Mouse (Mus musculus) cerebellum, adult 2 months (tissue): ENCODE results near the gene Abcb11. TPM values are rescaled to one million over a fixed set of nuclear protein-coding genes. Genes with fewer than 3 reads are reported as not detected.
A peak's percentile ranks its signal among the peaks of the same experiment; 100 is the strongest.
"Not testable (repeated sequence)": the region's sequence is repeated elsewhere in the genome, so short reads cannot be mapped to it uniquely, and the experiment has no call there.

ENCODE experiments used
- DNase-seq, 2 experiments: peaks; one replicate each; pipeline ENCODE4 v3.0.0; 2021
- H3K27ac ChIP-seq: fragments of 200-500 bp; 2 replicates; pipeline ENCODE4 v1.5.1; 2012; ENCODE audit warnings: low read length, control low read depth, inconsistent platforms; ENCODE audit not compliant: insufficient read depth
- H3K27me3 ChIP-seq: fragments of 200-500 bp; 2 replicates; pipeline ENCODE4 v1.6.1; 2012; ENCODE audit warnings: inconsistent platforms, mild to moderate bottlenecking, low read length, moderate library complexity; ENCODE audit not compliant: control insufficient read depth, insufficient read depth
- H3K4me1 ChIP-seq: fragments of 200-500 bp; 2 replicates; pipeline ENCODE4 v1.6.1; 2011; ENCODE audit warnings: low read length; ENCODE audit not compliant: control insufficient read depth, insufficient read depth
- H3K4me3 ChIP-seq: fragments of 200-500 bp; replicated peaks from 2 replicates; pipeline ENCODE3; 2011; ENCODE audit warnings: mild to moderate bottlenecking, low read depth, low read length, control low read depth; ENCODE audit not compliant: insufficient read depth
- CTCF ChIP-seq: fragments of 200-500 bp; IDR thresholded peaks from 2 replicates; pipeline ENCODE4 v1.5.1; 2011; ENCODE audit warnings: low read depth, mild to moderate bottlenecking, control low read depth, low read length, moderate library complexity, borderline replicate concordance; ENCODE audit not compliant: insufficient read depth
- POLR2A ChIP-seq: fragments of 200-500 bp; IDR thresholded peaks from 2 replicates; pipeline ENCODE4 v1.6.1; 2011; ENCODE audit warnings: low read length, control low read depth, borderline replicate concordance; ENCODE audit not compliant: insufficient read depth
- WGBS: fragments of 180-500 bp; shearing (Covaris S2); methylation state at CpG from one replicate; pipeline ENCODE4 v1.1.7; 2018; 5-methylcytosine and 5-hydroxymethylcytosine counted together
- polyA plus RNA-seq: library from polyadenylated mRNA; depleted of rRNA; stranded (reverse); fragments of >200 nt; gene quantifications from 2 replicates; pipeline ENCODE4 v1.2.3, GENCODE M21; 2012

Abcb11 gene
- polyA plus RNA-seq, 1 experiment = not detected

DNA sequence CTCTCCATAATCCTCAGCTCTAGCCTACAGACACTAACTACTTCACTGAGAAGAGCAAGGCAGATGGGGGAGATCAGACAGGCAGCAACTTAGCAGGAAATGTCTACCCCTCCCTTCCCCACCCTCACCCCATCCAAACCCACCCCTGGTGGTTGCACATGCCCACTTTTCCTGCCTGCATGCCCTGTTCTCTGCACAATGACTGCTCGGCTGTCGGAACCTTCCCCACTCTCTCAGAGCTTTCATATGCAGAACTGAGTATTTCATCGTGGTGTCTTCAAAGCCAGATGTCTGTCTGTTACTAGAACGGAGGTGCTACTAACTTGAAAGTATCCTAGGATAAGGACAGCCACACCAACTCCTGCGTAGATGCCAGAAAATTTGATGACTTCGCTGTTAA, 34.3 kb downstream of the Abcb11 start:
- no peaks in the 10 kb centered on the region for H3K4me1 ChIP-seq
- no peak overlapping the region for H3K27ac ChIP-seq
- no peaks in the 10 kb centered on the region for H3K27me3 ChIP-seq
- no peak overlapping the region for H3K4me3 ChIP-seq
- WGBS = 66% methylated on average over 6 of the region's 6 CpGs
- no peak for TF ChIP-seq CTCF
- no peak for TF ChIP-seq POLR2A
- DNase-seq = no peak

DNA sequence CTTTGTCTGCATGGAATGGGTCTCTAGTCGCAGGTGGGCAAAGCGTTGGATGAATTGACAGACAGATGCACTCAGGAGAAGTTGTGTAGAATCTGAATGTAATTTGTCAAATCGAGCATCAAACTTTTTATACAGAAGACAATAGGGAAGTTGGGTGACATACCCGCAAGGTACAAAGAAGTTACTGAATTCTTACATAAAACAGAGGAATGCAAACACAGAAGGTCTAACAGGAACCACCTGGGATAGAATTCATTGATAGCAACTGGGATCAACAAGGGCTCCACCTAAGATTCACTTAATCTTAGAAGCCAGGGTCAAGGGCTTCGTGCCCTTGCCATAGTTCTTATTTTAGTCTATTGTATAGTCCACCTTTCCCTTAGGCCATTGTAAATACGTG, 41.8 kb downstream of the Abcb11 start:
- DNase-seq, H3K4me3 ChIP-seq, H3K4me1 ChIP-seq, H3K27me3 ChIP-seq, H3K27ac ChIP-seq: not testable (repeated sequence)
- 87% methylated on average over 6 of the region's 6 CpGs for WGBS

DNA sequence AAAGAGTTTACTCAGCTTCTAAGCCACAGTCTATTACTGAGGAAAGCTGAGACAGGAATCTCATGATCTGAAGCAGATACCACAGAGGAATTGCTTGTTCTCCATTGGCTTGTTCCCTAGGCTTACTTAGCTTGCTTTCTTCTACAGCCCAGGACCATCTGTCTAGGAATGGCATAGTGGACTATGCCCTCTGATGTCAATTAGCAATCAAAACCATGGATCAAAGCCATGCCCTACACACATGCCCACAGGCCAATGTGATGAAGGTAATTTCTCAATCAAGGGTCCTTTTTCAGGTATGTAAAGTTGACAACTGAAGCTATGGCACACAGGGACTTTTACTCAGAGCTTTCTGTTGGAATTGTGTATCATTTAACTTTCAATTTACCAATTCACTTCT, 47.9 kb downstream of the Abcb11 start:
- no peaks in the 10 kb centered on the region for H3K27me3 ChIP-seq
- DNase-seq = no peak
- H3K4me3 ChIP-seq = no peak overlapping the region
- no peak for TF ChIP-seq CTCF
- TF ChIP-seq POLR2A = no peak
- no peak overlapping the region for H3K27ac ChIP-seq
- H3K4me1 ChIP-seq = no peaks in the 10 kb centered on the region

DNA sequence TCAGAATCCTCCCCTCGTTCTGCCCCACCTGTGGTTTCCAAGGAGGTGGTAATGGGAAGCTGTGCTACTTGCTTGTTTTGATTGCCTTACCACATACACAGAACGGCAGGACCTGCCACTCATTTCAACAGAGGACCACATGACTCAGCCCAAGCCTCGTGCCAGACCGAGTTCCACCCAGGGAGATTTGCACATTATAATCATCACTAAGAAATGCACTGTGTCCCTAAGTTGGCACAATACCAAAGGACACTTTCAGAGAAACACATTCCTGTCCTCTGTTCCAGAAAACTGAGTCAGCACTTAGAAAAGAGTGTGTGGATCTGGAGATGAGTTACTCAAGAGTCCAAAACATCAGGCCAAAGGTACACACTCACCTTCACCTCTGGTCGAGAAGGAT, 53.4 kb downstream of the Abcb11 start:
- H3K4me3 ChIP-seq = no peak overlapping the region
- TF ChIP-seq POLR2A (no peak), CTCF (no peak)
- 17% methylated on average over 5 of the region's 5 CpGs for WGBS
- no peaks in the 10 kb centered on the region for H3K27me3 ChIP-seq
- no peak for DNase-seq
- H3K27ac ChIP-seq = no peak overlapping the region
- H3K4me1 ChIP-seq = no peaks in the 10 kb centered on the region

DNA sequence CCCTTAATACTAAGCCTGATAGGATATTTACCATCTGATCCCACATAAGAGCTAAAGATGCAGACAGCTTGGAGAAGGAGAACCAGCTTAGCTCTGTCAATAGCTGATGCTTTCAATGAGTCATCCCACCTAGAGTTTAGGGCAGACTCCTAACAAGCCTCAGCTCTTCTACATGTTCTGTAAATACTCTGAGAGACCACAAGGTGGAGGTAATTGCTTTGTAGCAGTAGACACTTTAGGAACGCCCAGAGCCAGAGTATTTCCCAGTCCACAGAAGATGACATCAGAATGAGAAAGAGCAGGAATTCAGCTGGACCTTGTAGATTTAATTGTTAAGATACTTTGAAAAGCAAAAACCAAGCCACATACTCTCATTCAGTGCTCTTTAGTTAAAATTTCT, 66.5 kb downstream of the Abcb11 start:
- TF ChIP-seq POLR2A = no peak
- TF ChIP-seq CTCF = no peak
- Histone ChIP-seq H3K27ac (no peak overlapping the region), H3K4me1 (no peaks in the 10 kb centered on the region), H3K27me3 (no peaks in the 10 kb centered on the region), H3K4me3 (no peak overlapping the region)
- 20% methylated on average over 1 of the region's 1 CpGs for WGBS
- DNase-seq = no peak

DNA sequence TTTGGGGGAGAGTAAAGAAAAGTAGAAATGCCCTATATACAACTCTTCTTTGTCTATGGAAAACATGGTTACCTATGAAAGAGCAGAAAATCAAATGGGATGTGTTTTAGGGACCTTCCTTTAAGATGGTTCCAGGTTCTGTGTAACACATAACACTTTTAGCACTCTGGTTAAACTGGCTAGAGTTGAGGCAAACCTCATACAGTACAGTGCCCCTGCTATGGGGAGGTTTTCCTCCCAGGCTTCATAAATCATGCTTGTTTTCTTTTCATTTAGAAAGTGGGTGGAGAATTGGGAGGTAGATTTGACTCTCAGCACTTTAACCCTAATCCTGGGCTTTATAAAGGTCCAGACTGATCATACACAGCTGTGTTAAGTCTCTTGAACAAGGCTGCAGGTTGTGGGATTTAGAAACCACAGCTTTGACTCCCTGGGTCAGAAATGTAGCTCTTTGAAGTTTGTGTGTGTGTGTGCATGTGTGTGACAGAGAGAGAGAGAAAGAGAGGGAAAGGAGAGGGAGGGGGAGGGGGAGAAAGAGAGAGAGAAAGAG, 78.3 kb downstream of the Abcb11 start:
- TF ChIP-seq CTCF = no peak
- no peak for TF ChIP-seq POLR2A
- no peak for DNase-seq
- no peak overlapping the region for H3K4me3 ChIP-seq
- no peaks in the 10 kb centered on the region for H3K4me1 ChIP-seq
- no peak overlapping the region for H3K27ac ChIP-seq
- no peaks in the 10 kb centered on the region for H3K27me3 ChIP-seq

DNA sequence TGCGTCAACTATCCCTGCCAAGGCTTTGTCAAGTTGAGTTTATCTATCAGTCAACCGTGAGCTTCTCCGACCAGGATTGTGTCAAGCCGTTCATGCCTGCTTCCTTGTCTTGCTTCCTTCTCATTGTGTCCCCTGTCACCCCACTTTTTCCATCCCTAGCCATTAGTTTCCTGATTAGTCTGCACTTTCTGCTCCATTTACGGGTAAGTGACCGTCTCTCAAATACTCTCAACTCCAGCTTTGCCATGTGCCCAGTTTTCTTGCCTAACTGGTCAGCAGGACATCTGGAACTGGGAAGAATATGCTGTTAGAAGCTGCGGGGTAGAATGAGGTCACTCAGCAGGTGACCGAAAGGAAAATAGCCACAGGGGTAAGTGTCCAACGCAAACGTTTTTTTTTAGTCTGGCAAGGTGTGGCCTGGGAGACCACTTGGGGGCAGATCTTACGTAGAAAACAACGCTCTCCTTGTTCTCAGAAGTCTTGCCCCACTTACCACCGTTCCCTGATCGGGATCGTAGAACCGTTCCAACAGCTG, 94.1 kb downstream of the Abcb11 start:
- TF ChIP-seq POLR2A (no peak), CTCF (no peak)
- H3K27ac ChIP-seq = no peak overlapping the region
- peaks cover 3% of the 10 kb centered on the region; the same call in 1 of the 2 replicates for H3K4me1 ChIP-seq
- DNase-seq = peak; percentile 29 to 46
- 8% methylated on average over 16 of the region's 16 CpGs for WGBS
- H3K4me3 ChIP-seq = no peak overlapping the region
- H3K27me3 ChIP-seq = no peaks in the 10 kb centered on the region

DNA sequence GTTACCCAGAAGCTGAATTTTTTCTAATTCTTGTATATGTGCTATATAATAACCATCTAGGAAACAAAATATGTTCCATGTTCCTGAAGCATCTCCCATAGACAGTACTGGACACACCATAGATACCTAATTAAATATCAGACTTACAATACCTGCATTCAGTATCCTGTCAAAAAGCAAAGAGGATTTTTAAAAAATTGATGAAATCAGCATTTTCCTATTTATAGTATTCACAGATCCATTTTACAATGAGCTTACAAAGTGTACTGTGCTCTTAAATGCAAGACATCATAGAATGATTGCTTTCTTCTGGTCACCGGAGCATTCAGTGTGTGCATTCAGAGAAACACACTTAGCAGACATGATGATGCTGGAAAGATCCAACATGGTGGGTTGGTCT, 95.3 kb downstream of the Abcb11 start:
- Histone ChIP-seq H3K27ac (no peak overlapping the region), H3K27me3 (no peaks in the 10 kb centered on the region), H3K4me3 (no peak overlapping the region), H3K4me1 (peaks cover 3% of the 10 kb centered on the region; the same call in 1 of the 2 replicates)
- TF ChIP-seq CTCF (no peak), POLR2A (no peak)
- 97% methylated on average over 1 of the region's 1 CpGs for WGBS
- DNase-seq = no peak

DNA sequence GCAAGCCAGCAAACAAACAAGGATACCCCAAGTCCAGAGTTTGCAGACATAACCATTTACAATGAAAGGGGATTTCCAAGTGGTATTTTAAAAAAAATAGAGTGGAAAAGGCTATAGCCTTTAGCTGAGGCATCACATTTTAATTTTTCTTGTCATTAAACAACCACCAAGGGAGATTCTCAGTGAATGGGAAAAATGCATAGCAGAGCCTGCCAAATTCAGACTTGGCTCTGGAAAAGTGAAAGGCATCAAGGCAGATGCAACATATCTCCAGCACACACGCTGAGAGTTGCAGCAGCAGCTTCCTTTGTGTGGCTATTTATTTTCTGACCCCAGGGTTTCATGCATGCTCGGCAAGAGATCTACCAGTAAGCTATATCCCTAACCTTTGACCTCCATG, 97.5 kb downstream of the Abcb11 start:
- Histone ChIP-seq H3K4me1 (peaks cover 3% of the 10 kb centered on the region; the same call in 1 of the 2 replicates), H3K4me3 (no peak overlapping the region), H3K27me3 (no peaks in the 10 kb centered on the region), H3K27ac (no peak overlapping the region)
- WGBS = 30% methylated on average over 2 of the region's 2 CpGs
- TF ChIP-seq CTCF = no peak
- TF ChIP-seq POLR2A = no peak
- DNase-seq = peak in 1 of 2 experiments; percentile 9
